Mouse (Mus musculus) spleen, adult 2 months (tissue): Measurements from ENCODE around the gene Eras.

ENCODE experiments used
- CTCF ChIP-seq: fragments of 200-500 bp; IDR thresholded peaks from 2 replicates; pipeline ENCODE4 v1.5.1; 2011; ENCODE audit warnings: mild to moderate bottlenecking, inconsistent platforms; ENCODE audit not compliant: insufficient read depth, insufficient read length, insufficient replicate concordance; ENCODE audit errors: extremely low read depth
- POLR2A ChIP-seq: fragments of 200-500 bp; IDR thresholded peaks from 2 replicates; pipeline ENCODE4 v1.6.1; 2011; ENCODE audit warnings: low read depth, low read length, inconsistent platforms

GRCm38 (mm10) chrX:7937667-7938066 is 9.3 kb upstream of the Eras start:
- TF ChIP-seq CTCF (no peak), POLR2A (no peak)
